Mouse (Mus musculus): Measurements from ENCODE around the gene Mgat3.

GRCm38 (mm10) chr15:80165396-80165795 lies 8.1 kb upstream of the Mgat3 start:
- TF ChIP-seq CTCF (IDR thresholded peaks at IDR 0.05; ENCODE audit: control insufficient read depth, insufficient read depth, insufficient read length) (no peak), CEBPB (IDR thresholded peaks at IDR 0.05; ENCODE audit: low read depth) (no peak), MYOD1 (IDR thresholded peaks at IDR 0.05; ENCODE audit: control insufficient read depth, insufficient read length, low read depth) (no peak), USF1 (IDR thresholded peaks at IDR 0.05; ENCODE audit: low read depth) (no peak), FOSL1 (IDR thresholded peaks at IDR 0.05; ENCODE audit: insufficient read depth, low read length, poor library complexity, severe bottlenecking) (no peak)
